Mouse (Mus musculus): ENCODE results near the gene Olfr1016.

- TF ChIP-seq CTCF (IDR thresholded peaks at IDR 0.05; ENCODE audit: low read depth) (no peak), EP300 (optimal IDR thresholded peaks at IDR 0.05) (no peak)
Measured at GRCm38 (mm10) chr2:85845383-85845782, 43.0 kb upstream of the Olfr1016 start, which contains the start of gene Olfr1019.

All from stomach, postnatal 0 days (tissue).